Mouse (Mus musculus): ENCODE results near the gene Tmem44. TPM values are rescaled to one million over a fixed set of nuclear protein-coding genes. Genes with fewer than 3 reads are reported as not detected.

Gene Tmem44
- polyA plus RNA-seq, 1 experiment: 3.1 TPM

GRCm38 (mm10) chr16:30515418-30515817, 35.2 kb downstream of the Tmem44 start:
- Histone ChIP-seq H3K4me1 (replicated peaks; ENCODE audit: control insufficient read depth, insufficient read depth, low read length) (peaks cover 11% of the 10 kb centered on the region), H3K27ac (ENCODE audit: control insufficient read depth, insufficient read depth, low read length) (no peak overlapping the region), H3K4me3 (ENCODE audit: control insufficient read depth, insufficient read depth, low read length) (no peak overlapping the region), H3K36me3 (ENCODE audit: control insufficient read depth, insufficient read depth, low read length) (no peaks in the 10 kb centered on the region), H3K27me3 (ENCODE audit: control insufficient read depth, insufficient read depth, low read length) (no peaks in the 10 kb centered on the region)
- DNase-seq: peak; percentile 51
- no peak for TF ChIP-seq POLR2A (IDR thresholded peaks at IDR 0.05; ENCODE audit: control insufficient read depth, extremely low read depth, insufficient read depth, low read length, poor library complexity)
- 0 out of 2 replicates have a peak, but pooled peaks have one; percentile 24 for TF ChIP-seq CTCF (IDR thresholded peaks at IDR 0.05; ENCODE audit: borderline replicate concordance, control insufficient read depth, extremely low read depth, insufficient read depth, low read length, poor library complexity)
- WGBS: 80% methylated on average over 12 of the region's 12 CpGs

- H3K36me3 ChIP-seq (ENCODE audit: control insufficient read depth, insufficient read depth, low read length): no peaks in the 10 kb centered on the region
- no peaks in the 10 kb centered on the region for H3K27me3 ChIP-seq (ENCODE audit: control insufficient read depth, insufficient read depth, low read length)
- H3K4me3 ChIP-seq (ENCODE audit: control insufficient read depth, insufficient read depth, low read length): no peak overlapping the region
- peaks cover 14% of the 10 kb centered on the region for H3K4me1 ChIP-seq (replicated peaks; ENCODE audit: control insufficient read depth, insufficient read depth, low read length)
- no peak for DNase-seq
- TF ChIP-seq POLR2A (IDR thresholded peaks at IDR 0.05; ENCODE audit: control insufficient read depth, extremely low read depth, insufficient read depth, low read length, poor library complexity) (no peak), CTCF (IDR thresholded peaks at IDR 0.05; ENCODE audit: borderline replicate concordance, control insufficient read depth, extremely low read depth, insufficient read depth, low read length, poor library complexity) (no peak)
- no peak overlapping the region for H3K27ac ChIP-seq (ENCODE audit: control insufficient read depth, insufficient read depth, low read length)
- 84% methylated on average over 20 of the region's 20 CpGs for WGBS
These were observed 37.3 kb downstream of the Tmem44 start for GRCm38 (mm10) chr16:30513050-30514024.

GRCm38 (mm10) chr16:30512375-30513049, 38.1 kb downstream of the Tmem44 start:
- WGBS: 87% methylated on average over 8 of the region's 8 CpGs

GRCm38 (mm10) chr16:30511563-30512340, 38.9 kb downstream of the Tmem44 start:
- DNase-seq: no peak
- WGBS: 71% methylated on average over 13 of the region's 13 CpGs
- H3K4me1 ChIP-seq (replicated peaks; ENCODE audit: control insufficient read depth, insufficient read depth, low read length): peaks cover 14% of the 10 kb centered on the region
- no peaks in the 10 kb centered on the region for H3K27me3 ChIP-seq (ENCODE audit: control insufficient read depth, insufficient read depth, low read length)
- TF ChIP-seq POLR2A (IDR thresholded peaks at IDR 0.05; ENCODE audit: control insufficient read depth, extremely low read depth, insufficient read depth, low read length, poor library complexity): no peak
- no peak for TF ChIP-seq CTCF (IDR thresholded peaks at IDR 0.05; ENCODE audit: borderline replicate concordance, control insufficient read depth, extremely low read depth, insufficient read depth, low read length, poor library complexity)
- H3K27ac ChIP-seq (ENCODE audit: control insufficient read depth, insufficient read depth, low read length): no peak overlapping the region
- no peaks in the 10 kb centered on the region for H3K36me3 ChIP-seq (ENCODE audit: control insufficient read depth, insufficient read depth, low read length)
- no peak overlapping the region for H3K4me3 ChIP-seq (ENCODE audit: control insufficient read depth, insufficient read depth, low read length)

More at GRCm38 (mm10) chr16:30512375-30513049, 38.1 kb downstream of the Tmem44 start:
- H3K4me3 ChIP-seq (ENCODE audit: control insufficient read depth, insufficient read depth, low read length): no peak overlapping the region
- no peak overlapping the region for H3K27ac ChIP-seq (ENCODE audit: control insufficient read depth, insufficient read depth, low read length)
- H3K27me3 ChIP-seq (ENCODE audit: control insufficient read depth, insufficient read depth, low read length): no peaks in the 10 kb centered on the region
- peaks cover 14% of the 10 kb centered on the region for H3K4me1 ChIP-seq (replicated peaks; ENCODE audit: control insufficient read depth, insufficient read depth, low read length)
- TF ChIP-seq POLR2A (IDR thresholded peaks at IDR 0.05; ENCODE audit: control insufficient read depth, extremely low read depth, insufficient read depth, low read length, poor library complexity): no peak
- no peak for TF ChIP-seq CTCF (IDR thresholded peaks at IDR 0.05; ENCODE audit: borderline replicate concordance, control insufficient read depth, extremely low read depth, insufficient read depth, low read length, poor library complexity)
- no peaks in the 10 kb centered on the region for H3K36me3 ChIP-seq (ENCODE audit: control insufficient read depth, insufficient read depth, low read length)
- no peak for DNase-seq

GRCm38 (mm10) chr16:30510504-30511451, 39.9 kb downstream of the Tmem44 start:
- 2% methylated on average over 44 of the region's 44 CpGs for WGBS
- Histone ChIP-seq H3K27ac (ENCODE audit: control insufficient read depth, insufficient read depth, low read length) (peak overlapping the region; percentile 89), H3K4me1 (replicated peaks; ENCODE audit: control insufficient read depth, insufficient read depth, low read length) (peaks cover 14% of the 10 kb centered on the region), H3K27me3 (ENCODE audit: control insufficient read depth, insufficient read depth, low read length) (no peaks in the 10 kb centered on the region), H3K36me3 (ENCODE audit: control insufficient read depth, insufficient read depth, low read length) (no peaks in the 10 kb centered on the region), H3K4me3 (ENCODE audit: control insufficient read depth, insufficient read depth, low read length) (peak overlapping the region; percentile 58)
- peak; percentile 90 for DNase-seq
- TF ChIP-seq CTCF (IDR thresholded peaks at IDR 0.05; ENCODE audit: borderline replicate concordance, control insufficient read depth, extremely low read depth, insufficient read depth, low read length, poor library complexity) (0 out of 2 replicates have a peak, but pooled peaks have one; percentile 21), POLR2A (IDR thresholded peaks at IDR 0.05; ENCODE audit: control insufficient read depth, extremely low read depth, insufficient read depth, low read length, poor library complexity) (peak; percentile 91)

All from thymus, adult 2 months (tissue).